Mouse (Mus musculus) embryonic facial prominence, embryonic 12.5 days (tissue): Measurements from ENCODE around the gene Ube4b. TPM values are rescaled to one million over a fixed set of nuclear protein-coding genes. Genes with fewer than 3 reads are reported as not detected.

Experiments
- ATAC-seq: fragments of 200-750 bp; cut with Nextera tagmentation; 2 replicates; pipeline ENCODE4 v1.8.0; 2017; ENCODE audit not compliant: insufficient number of reproducible peaks, insufficient read depth, low FRiP score, low TSS enrichment
- H3K27ac ChIP-seq: fragments of 300-500 bp; sonication (generic); 2 replicates; pipeline ENCODE4 v1.5.1; 2016; ENCODE audit warnings: mild to moderate bottlenecking
- H3K27me3 ChIP-seq: fragments of 300-500 bp; sonication (generic); 2 replicates; pipeline ENCODE4 v1.6.1; 2016; ENCODE audit warnings: mild to moderate bottlenecking, moderate library complexity
- H3K36me3 ChIP-seq: fragments of 300-500 bp; sonication (generic); 2 replicates; pipeline ENCODE4 v1.6.1; 2016; ENCODE audit warnings: mild to moderate bottlenecking
- H3K4me1 ChIP-seq: fragments of 300-500 bp; sonication (generic); 2 replicates; pipeline ENCODE4 v1.6.1; 2016
- H3K4me2 ChIP-seq: fragments of 300-500 bp; sonication (generic); replicated peaks from 2 replicates; pipeline ENCODE4 v1.6.1; 2016; ENCODE audit warnings: mild to moderate bottlenecking, moderate library complexity
- H3K4me3 ChIP-seq: fragments of 300-500 bp; sonication (generic); 2 replicates; pipeline ENCODE4 v1.5.1; 2016; ENCODE audit warnings: mild to moderate bottlenecking
- H3K9ac ChIP-seq: fragments of 300-500 bp; sonication (generic); 2 replicates; pipeline ENCODE4 v1.6.1; 2016; ENCODE audit warnings: mild to moderate bottlenecking, moderate library complexity
- H3K9me3 ChIP-seq: fragments of 300-500 bp; sonication (generic); 2 replicates; pipeline ENCODE4 v1.6.1; 2016; ENCODE audit warnings: mild to moderate bottlenecking, moderate library complexity
- WGBS: fragments of 180-500 bp; shearing (Covaris S2); methylation state at CpG from one replicate; pipeline ENCODE4 v1.1.7; 2016; 5-methylcytosine and 5-hydroxymethylcytosine counted together
- polyA plus RNA-seq: library from polyadenylated mRNA; unstranded; fragments of >200 nt; fragmentation: Nextera tagmentation; extraction: Ambion mirVana; gene quantifications from 2 replicates; pipeline ENCODE4 v1.2.1, GENCODE M21; 2016

The Ube4b gene
- polyA plus RNA-seq, 1 experiment from 2014 or later = 67.5 TPM

- no peak overlapping the region for H3K4me3 ChIP-seq
- no peak overlapping the region for H3K4me2 ChIP-seq
- H3K27ac ChIP-seq = no peak overlapping the region
- H3K9me3 ChIP-seq = no peaks in the 10 kb centered on the region
- no peaks in the 10 kb centered on the region for H3K27me3 ChIP-seq
- no peak for ATAC-seq
- no peaks in the 10 kb centered on the region for H3K36me3 ChIP-seq
- H3K4me1 ChIP-seq = no peaks in the 10 kb centered on the region
- no peak overlapping the region for H3K9ac ChIP-seq
- WGBS = 79% methylated on average over 5 of the region's 5 CpGs
These were observed 114.6 kb downstream of the Ube4b start for GRCm38 (mm10) chr4:149311996-149312395.

- H3K9ac ChIP-seq = peak overlapping the region; percentile 58; the same call in 1 of the 2 replicates
- no peaks in the 10 kb centered on the region for H3K9me3 ChIP-seq
- peaks cover 15% of the 10 kb centered on the region for H3K4me1 ChIP-seq
- H3K27ac ChIP-seq = peak overlapping the region; percentile 95
- H3K27me3 ChIP-seq = no peaks in the 10 kb centered on the region
- 52% methylated on average over 3 of the region's 3 CpGs for WGBS
- no peak for ATAC-seq
- peak overlapping the region; percentile 95 for H3K4me3 ChIP-seq
- H3K36me3 ChIP-seq = no peaks in the 10 kb centered on the region
- peak overlapping the region; percentile 59 for H3K4me2 ChIP-seq
These were observed 118.1 kb downstream of the Ube4b start for GRCm38 (mm10) chr4:149308491-149308820.

DNA sequence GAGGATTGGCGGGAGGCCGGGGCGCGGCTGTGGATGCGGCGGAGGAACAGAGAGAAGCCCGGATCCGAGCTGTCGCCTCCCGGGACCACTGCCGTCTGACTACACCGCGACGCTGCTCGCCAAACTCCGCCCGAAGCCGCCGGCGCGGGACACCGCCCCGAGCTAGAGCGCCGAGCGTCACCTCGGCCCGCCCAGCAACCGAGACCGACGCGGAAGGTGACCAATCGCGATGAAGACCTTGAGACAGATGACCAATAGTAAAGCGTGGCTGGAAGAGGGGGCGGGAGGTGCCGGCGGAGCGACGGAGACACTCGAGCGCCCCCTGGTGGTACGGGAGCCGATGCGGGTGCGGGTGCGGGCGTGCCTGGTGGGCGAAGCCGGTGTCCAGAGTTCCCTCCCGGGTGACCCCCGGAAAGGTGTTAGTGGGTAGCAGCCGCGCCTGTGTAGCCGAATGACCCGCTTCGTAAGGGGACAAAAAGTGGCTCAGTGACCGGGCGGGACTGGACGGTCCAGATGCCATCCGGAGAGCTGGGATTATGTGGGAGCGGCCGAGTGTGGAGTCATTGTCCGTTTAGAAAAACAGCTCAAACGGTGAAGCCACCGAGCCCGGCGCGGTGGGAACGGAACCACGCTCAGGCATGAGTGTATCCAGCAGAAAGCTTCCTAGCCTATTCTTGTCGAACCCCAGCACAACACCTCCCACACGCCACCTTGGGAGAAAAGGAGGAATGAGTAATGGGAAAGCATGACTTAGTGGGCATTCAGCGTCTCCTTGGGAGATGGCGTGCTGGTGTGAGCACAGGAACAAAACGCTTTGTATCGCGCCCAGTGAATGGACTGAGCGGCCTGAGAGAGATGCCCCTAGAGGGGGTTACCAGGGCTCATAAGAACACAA is 118.7 kb downstream of the Ube4b start, which contains the start of gene Kif1b:
Gene Kif1b, minus strand, starts transcription at position 98 of the 895 bp plus-strand sequence.
- Histone ChIP-seq H3K4me3 (peak within 1 kb of the TSS; percentile 95), H3K27ac (peak within 1 kb of the TSS; percentile 95), H3K27me3 (no peaks in the 10 kb centered on the region), H3K4me1 (peaks cover 21% of the 10 kb centered on the region), H3K36me3 (no peaks in the 10 kb centered on the region), H3K9me3 (no peaks in the 10 kb centered on the region), H3K4me2 (peak within 1 kb of the TSS; percentile 59), H3K9ac (peak within 1 kb of the TSS; percentile 97)
- under 1% methylated on average over 79 of the region's 79 CpGs for WGBS
- peak; percentile 94 for ATAC-seq

- peak overlapping the region; percentile 56 for H3K4me2 ChIP-seq
- no peaks in the 10 kb centered on the region for H3K27me3 ChIP-seq
- no peaks in the 10 kb centered on the region for H3K36me3 ChIP-seq
- no peaks in the 10 kb centered on the region for H3K9me3 ChIP-seq
- under 1% methylated on average over 77 of the region's 83 CpGs for WGBS
- peak overlapping the region; percentile 95 for H3K27ac ChIP-seq
- peak; percentile 76 for ATAC-seq
- H3K4me3 ChIP-seq = peak overlapping the region; percentile 95
- H3K9ac ChIP-seq = peak overlapping the region; percentile 97
- peaks cover 27% of the 10 kb centered on the region for H3K4me1 ChIP-seq
These were observed 119.6 kb downstream of the Ube4b start for GRCm38 (mm10) chr4:149306712-149307595.

DNA sequence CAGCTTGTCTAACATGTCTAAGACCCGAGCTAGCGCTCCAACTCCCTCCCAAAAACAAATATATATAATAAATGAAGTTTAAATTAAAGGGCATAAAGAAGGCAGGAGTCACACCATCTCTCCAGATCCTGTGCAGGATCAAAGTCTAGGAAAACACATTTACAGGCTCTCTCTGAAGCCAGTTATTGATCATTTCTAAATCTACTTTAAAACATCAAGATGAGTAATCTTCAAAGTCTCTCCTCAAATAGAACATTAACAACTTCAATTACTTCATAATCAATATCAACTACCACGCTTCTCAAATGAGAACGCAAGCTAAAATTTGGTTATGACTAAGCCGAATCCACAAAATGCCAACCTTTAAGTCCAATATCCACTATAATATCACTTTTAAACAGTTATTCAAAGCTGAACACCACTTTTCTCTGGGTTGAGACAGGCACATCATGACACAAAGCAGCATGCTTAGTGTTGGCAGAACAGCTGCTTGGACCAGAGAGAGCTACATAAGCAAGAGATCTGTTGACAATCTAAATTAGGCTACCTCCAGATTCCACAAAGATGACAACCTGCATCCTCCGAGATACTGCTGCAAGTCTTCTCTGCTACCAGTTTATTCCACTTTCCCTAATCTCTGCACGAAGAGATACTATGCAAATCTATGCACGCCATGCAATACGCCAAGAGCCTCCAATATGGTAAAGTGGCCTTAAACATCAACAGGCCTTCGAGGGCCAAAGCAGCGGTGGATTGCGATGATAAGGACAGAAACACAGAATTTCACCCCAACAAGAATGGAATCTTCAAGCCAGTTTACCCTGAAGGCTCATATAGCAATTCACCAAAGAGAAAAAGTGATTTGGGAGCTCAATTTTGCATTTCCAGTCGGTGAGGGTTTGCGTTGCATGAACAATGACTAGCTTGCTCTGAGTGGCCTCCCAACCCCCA is 120.5 kb downstream of the Ube4b start:
- H3K4me1 ChIP-seq = peaks cover 32% of the 10 kb centered on the region
- 41% methylated on average over 14 of the region's 14 CpGs for WGBS
- ATAC-seq = no peak
- H3K4me3 ChIP-seq = peak overlapping the region; percentile 95
- H3K36me3 ChIP-seq = no peaks in the 10 kb centered on the region
- H3K9ac ChIP-seq = peak overlapping the region; percentile 97
- H3K27ac ChIP-seq = peak overlapping the region; percentile 95
- no peaks in the 10 kb centered on the region for H3K27me3 ChIP-seq
- no peaks in the 10 kb centered on the region for H3K9me3 ChIP-seq
- peak overlapping the region; percentile 56 for H3K4me2 ChIP-seq

DNA sequence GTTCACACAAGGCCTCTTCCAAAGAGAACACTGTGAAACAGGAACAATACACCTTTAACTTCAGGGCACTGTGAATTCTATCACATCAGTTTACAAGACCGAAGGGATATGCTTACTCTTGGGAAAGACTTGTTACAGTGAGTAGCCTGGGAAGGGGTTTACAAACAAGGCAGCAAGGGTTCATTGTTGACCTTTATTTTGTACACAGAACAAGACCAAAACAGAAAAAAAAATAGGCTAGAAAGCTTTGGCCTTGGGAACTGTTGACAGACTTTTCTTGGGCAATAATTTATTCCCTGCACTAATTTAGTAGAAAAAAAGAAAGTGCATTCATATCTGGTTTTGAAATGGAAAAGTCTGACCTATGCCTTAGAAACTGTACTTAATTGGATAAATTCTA is 122.1 kb downstream of the Ube4b start:
- Histone ChIP-seq H3K36me3 (no peaks in the 10 kb centered on the region), H3K9ac (no peak overlapping the region), H3K4me1 (peaks cover 32% of the 10 kb centered on the region), H3K27ac (no peak overlapping the region), H3K27me3 (no peaks in the 10 kb centered on the region), H3K4me3 (no peak overlapping the region), H3K9me3 (no peaks in the 10 kb centered on the region), H3K4me2 (no peak overlapping the region)
- WGBS = 82% methylated on average over 1 of the region's 1 CpGs
- ATAC-seq = no peak

DNA sequence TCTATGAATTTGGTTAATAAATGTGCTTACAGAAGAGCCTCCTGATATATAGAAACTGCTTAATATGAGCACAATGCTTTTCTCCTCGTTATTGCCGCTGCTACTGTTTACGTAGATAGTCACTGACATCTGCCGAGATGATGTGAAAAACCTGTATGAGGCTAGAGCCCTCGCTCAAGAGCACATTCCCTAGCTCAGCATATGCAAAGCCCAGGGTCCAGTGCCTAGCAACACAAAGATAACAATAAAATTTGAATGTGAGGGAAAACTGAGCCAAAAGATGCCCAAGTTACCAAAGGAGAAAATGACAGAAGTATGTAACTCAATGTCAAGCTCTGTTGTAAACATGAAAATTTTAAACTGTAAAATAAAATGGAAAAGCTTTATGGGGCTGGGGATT is 123.0 kb downstream of the Ube4b start:
- Histone ChIP-seq H3K4me2 (no peak overlapping the region), H3K9ac (no peak overlapping the region), H3K27ac (no peak overlapping the region), H3K4me1 (peaks cover 32% of the 10 kb centered on the region), H3K36me3 (no peaks in the 10 kb centered on the region), H3K9me3 (no peaks in the 10 kb centered on the region), H3K27me3 (no peaks in the 10 kb centered on the region), H3K4me3 (no peak overlapping the region)
- no peak for ATAC-seq
- WGBS = 69% methylated on average over 5 of the region's 5 CpGs

- H3K4me3 ChIP-seq = no peak overlapping the region
- no peak overlapping the region for H3K27ac ChIP-seq
- WGBS = 80% methylated on average over 5 of the region's 5 CpGs
- no peaks in the 10 kb centered on the region for H3K36me3 ChIP-seq
- ATAC-seq = no peak
- H3K4me1 ChIP-seq = peaks cover 32% of the 10 kb centered on the region
- no peak overlapping the region for H3K9ac ChIP-seq
- H3K27me3 ChIP-seq = no peaks in the 10 kb centered on the region
- H3K9me3 ChIP-seq = no peaks in the 10 kb centered on the region
- no peak overlapping the region for H3K4me2 ChIP-seq
These were observed 123.8 kb downstream of the Ube4b start for GRCm38 (mm10) chr4:149302751-149303150.

- Histone ChIP-seq H3K36me3 (no peaks in the 10 kb centered on the region), H3K4me3 (no peak overlapping the region), H3K27me3 (no peaks in the 10 kb centered on the region), H3K27ac (no peak overlapping the region), H3K9me3 (no peaks in the 10 kb centered on the region), H3K9ac (no peak overlapping the region), H3K4me2 (no peak overlapping the region), H3K4me1 (peaks cover 32% of the 10 kb centered on the region)
- no peak for ATAC-seq
- WGBS = 68% methylated on average over 3 of the region's 3 CpGs
These were observed 124.4 kb downstream of the Ube4b start for GRCm38 (mm10) chr4:149302136-149302535.

DNA sequence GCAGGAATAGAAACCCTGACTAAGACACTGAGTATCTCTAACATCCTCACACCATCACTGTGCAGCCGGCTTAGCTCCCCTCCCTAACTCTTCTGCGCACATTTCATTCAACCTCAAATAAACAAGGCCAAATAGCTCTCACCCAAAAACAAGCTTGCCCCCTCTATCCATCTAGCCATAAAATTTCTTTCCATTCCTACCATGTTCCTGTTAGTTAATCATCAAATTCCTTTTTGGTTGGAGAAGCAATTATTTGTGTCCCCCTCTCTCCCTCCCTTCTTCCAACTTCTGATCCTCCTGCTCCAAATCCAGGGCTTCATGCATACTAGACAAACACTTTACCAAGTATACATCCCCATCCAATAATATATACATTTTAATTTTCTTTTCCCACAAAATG is 130.0 kb downstream of the Ube4b start:
- ATAC-seq = no peak
- Histone ChIP-seq H3K27ac (no peak overlapping the region), H3K4me1 (peaks cover 16% of the 10 kb centered on the region), H3K4me2 (no peak overlapping the region), H3K27me3 (no peaks in the 10 kb centered on the region), H3K36me3 (0 out of 2 replicates have a peak, but pooled peaks cover 6% of the 10 kb centered on the region), H3K9ac (no peak overlapping the region), H3K9me3 (no peaks in the 10 kb centered on the region), H3K4me3 (no peak overlapping the region)
- WGBS = 85% methylated on average over 2 of the region's 2 CpGs

DNA sequence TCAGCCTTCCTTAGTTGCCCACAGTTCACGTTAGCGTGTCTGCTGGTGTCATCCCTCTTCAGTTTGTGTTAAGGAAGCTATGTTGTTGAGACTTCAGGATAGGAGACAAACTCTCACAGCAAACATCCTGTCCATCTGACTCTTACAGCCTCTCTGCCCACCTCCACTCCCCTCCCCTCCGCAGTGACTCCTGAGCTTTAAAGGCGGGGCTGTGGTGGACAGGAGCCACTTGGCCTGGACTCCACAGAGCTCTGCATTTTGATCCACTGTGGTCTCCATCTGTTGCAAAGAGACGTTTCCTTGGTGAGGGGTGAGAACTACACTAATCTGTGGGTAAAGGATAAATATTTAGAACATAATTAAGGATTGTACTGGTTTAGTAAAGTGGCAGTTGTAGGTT is 133.6 kb downstream of the Ube4b start:
- peaks cover 14% of the 10 kb centered on the region for H3K4me1 ChIP-seq
- H3K9ac ChIP-seq = no peak overlapping the region
- no peak overlapping the region for H3K27ac ChIP-seq
- H3K9me3 ChIP-seq = no peaks in the 10 kb centered on the region
- H3K4me3 ChIP-seq = no peak overlapping the region
- H3K27me3 ChIP-seq = no peaks in the 10 kb centered on the region
- ATAC-seq = no peak
- H3K4me2 ChIP-seq = no peak overlapping the region
- H3K36me3 ChIP-seq = peaks cover 23% of the 10 kb centered on the region
- WGBS = 82% methylated on average over 5 of the region's 5 CpGs
